1 mouse cellular context compared by ENCODE assay signal in the genomic region with DNA sequence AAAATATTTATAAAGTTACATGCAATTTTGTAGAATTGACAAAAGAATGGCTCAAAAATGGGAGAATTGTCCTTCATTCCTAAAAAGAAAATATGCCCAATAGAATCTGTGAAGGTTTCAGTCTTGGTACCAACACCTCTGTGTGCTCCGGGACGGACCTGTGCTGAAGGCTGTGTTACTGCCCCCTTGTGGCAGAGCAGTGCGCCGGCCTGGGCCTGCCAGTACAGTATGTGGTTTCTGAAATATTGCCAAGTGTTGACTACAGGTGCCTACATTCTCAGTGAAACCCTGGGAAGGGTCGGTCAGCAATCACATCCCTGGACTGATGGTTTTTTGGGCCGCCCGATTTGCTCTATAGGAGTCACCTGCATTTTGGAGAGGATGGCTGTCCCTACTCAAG.
TF ChIP-seq lines count a peak whose summit lies in the region.

No protein-coding gene starts in this region.

TF ChIP-seq in MEL, 35 proteins besides CTCF, POLR2A, EP300 and RAD21 (continued from another document):
- TF ChIP-seq USF2 (IDR thresholded peaks at IDR 0.05; ENCODE audit: borderline replicate concordance in 1 of 2, insufficient read depth in 1 of 2, low read depth in 1 of 2, low read length in 2 of 2) (no peak), ZNF384 (IDR thresholded peaks at IDR 0.05; ENCODE audit: low read depth, low read length) (no peak), BHLHE40 (IDR thresholded peaks at IDR 0.05; ENCODE audit: borderline replicate concordance, low read depth, low read length) (no peak), TAL1 (IDR thresholded peaks at IDR 0.05; ENCODE audit: low read length) (no peak), ETS1 (IDR thresholded peaks at IDR 0.05; ENCODE audit: low read depth, low read length) (no peak), MXI1 (IDR thresholded peaks at IDR 0.05; ENCODE audit: low read depth, low read length) (no peak), TBP (IDR thresholded peaks at IDR 0.05; ENCODE audit: low read depth, low read length) (no peak), MYC (IDR thresholded peaks at IDR 0.05; ENCODE audit: low read depth, low read length) (no peak), POLR2AphosphoS5 (IDR thresholded peaks at IDR 0.05; ENCODE audit: borderline replicate concordance, low read depth, low read length) (no peak), ZKSCAN1 (IDR thresholded peaks at IDR 0.05; ENCODE audit: low read depth, low read length) (no peak), POLR2AphosphoS2 (IDR thresholded peaks at IDR 0.05; ENCODE audit: low read length) (no peak), CHD2 (IDR thresholded peaks at IDR 0.05; ENCODE audit: low read length) (no peak), TCF12 (IDR thresholded peaks at IDR 0.05; ENCODE audit: low read depth, low read length) (0 out of 2 replicates have a peak, but pooled peaks have one; percentile 14), MEF2A (IDR thresholded peaks at IDR 0.05; ENCODE audit: extremely low read depth, insufficient replicate concordance, low read depth, low read length, poor library complexity, severe bottlenecking) (no peak), UBTF (IDR thresholded peaks at IDR 0.05; ENCODE audit: borderline replicate concordance, insufficient read depth, low read depth, low read length) (no peak), ZMIZ1 (IDR thresholded peaks at IDR 0.05; ENCODE audit: low read depth, low read length) (no peak), SMC3 (IDR thresholded peaks at IDR 0.05; ENCODE audit: low read depth, low read length) (peak; percentile 89), RCOR1 (IDR thresholded peaks at IDR 0.05; ENCODE audit: low read depth, low read length) (0 out of 2 replicates have a peak, but pooled peaks have one; percentile 10), GABPA (IDR thresholded peaks at IDR 0.05; ENCODE audit: low read depth, low read length) (no peak), E2F4 (IDR thresholded peaks at IDR 0.05; ENCODE audit: borderline replicate concordance, low read depth, low read length) (no peak)
